Mouse (Mus musculus) c-Kit-positive CD71-negative TER-119-negative erythroid progenitor cells, embryonic 14.5 days (primary cell): ENCODE measurements around the gene Ppp2r5d.

Experiments
- DNase-seq: peaks from one replicate; pipeline ENCODE4 v3.0.0-alpha.2; 2013; ENCODE audit warnings: low read depth

Ppp2r5d gene

DNA sequence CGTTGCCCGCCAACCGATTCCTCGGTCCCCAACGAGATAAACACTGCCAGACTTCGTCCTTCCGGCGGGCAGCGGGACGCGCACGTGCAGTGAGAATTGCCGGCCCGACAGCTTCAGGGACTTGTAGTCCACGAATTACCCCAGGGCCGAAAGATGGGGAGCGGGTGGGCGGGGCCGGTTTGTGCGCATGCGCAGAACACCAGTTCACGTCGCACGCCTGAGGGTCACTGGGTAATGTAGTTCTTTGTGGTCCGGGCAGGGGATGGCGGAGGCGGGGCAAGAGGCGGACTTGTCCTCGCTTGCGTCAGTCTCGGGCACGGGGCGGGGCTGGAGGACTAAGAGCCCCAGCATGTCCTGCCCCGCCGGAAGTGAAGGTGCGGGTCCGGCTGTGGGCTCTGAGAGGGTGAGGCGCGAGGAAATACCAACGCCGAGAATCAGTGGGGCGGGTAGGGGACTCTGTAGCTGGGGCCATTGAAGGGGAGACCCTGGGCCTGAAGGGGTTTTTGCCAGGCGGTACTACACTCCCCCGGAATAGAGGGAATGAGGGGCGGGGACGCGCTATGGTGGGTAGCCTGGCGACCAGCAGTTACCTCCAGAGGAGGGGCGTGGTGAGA lies 24.0 kb downstream of the Ppp2r5d start, which contains the start of gene Klhdc3:
Gene Klhdc3 (minus strand): TSS at position 155 of the 614 bp plus-strand sequence.
- DNase-seq = peak; percentile 98

DNA sequence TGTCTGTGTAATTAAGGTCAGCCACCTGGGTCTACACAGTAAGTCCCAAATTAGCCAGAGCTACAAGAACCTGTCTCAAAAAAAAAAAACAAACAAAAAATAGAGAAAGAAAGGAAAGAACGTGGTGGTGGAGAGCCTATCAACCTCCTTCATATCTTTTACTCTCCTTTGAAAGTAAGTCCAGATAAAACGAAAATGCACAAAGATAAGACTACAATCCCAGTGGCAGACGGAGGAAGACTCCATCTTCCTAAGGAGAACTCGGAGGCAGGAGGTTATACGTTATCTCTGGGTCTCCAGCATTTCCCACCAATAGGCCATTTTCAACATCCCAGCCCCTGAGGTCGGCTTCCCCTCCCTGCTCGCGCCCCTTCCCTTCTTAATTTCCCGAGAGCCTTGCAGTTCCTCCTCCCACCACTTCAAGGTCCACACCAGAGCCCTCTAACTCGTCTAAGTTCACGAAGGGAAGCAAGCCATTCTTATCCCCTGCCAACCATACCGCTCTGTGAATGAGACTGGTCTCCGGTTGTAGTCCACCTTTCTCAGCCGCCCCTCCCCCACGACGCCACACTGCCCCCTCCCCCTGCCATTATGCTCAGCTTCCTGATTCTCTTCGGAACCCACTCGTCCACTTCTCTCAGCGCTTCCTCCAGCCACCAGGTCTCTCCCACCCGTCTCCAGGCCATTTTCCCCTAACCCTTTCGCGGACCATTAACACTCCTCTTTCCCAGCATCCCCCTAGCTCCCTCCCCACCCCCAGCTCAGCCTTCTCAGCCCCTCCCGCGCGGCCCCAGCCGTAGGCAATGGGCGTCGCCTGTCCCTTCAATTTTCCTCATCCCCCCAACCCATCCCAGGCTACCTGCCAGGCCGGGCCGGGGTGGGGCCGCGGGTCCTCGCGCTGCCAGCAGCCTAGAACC lies 24.8 kb downstream of the Ppp2r5d start:
- DNase-seq = peak; percentile 34

DNA sequence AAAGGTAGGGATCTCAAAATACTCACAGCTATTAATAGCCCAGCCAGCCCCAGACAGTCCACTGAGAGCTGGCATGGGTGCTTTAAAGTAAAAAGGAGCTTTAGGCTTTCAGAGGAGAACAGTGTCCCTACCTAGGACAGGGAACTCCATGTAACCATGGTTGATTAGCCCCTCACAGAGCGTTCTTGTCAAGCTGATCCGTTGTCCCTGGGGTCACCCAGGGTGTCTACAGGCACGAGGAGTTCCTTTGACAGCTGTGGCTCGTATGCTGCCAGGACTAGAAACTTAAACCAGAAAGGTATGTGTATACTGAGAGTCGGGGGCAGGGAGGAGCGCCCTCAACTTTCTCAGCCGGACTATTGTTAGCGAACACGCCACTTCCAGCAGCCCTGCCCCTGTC lies 26.0 kb downstream of the Ppp2r5d start:
- no peak for DNase-seq

DNA sequence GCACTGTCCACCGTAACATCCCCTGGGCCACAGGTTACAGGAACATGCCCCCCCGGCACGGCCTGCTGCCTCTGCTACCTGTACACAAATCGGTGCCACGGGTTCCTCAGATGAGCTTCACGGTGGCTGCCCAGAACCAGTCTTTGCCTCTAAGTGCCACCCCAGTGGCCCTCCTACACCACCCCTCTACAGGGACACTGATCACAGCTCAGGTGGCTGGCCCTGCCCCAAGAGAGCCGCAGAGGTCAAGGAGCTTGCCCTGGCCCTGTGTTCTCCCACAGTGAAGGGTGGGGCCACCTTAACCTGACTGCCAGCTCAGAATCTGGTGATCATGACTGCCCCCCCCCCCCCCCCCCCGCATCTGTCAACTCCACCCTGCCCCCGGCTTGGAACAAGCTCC lies 26.5 kb downstream of the Ppp2r5d start, which contains the start of gene Mea1:
Gene Mea1 (plus strand): TSS at position 378 of the 400 bp plus-strand sequence.
- no peak for DNase-seq

DNA sequence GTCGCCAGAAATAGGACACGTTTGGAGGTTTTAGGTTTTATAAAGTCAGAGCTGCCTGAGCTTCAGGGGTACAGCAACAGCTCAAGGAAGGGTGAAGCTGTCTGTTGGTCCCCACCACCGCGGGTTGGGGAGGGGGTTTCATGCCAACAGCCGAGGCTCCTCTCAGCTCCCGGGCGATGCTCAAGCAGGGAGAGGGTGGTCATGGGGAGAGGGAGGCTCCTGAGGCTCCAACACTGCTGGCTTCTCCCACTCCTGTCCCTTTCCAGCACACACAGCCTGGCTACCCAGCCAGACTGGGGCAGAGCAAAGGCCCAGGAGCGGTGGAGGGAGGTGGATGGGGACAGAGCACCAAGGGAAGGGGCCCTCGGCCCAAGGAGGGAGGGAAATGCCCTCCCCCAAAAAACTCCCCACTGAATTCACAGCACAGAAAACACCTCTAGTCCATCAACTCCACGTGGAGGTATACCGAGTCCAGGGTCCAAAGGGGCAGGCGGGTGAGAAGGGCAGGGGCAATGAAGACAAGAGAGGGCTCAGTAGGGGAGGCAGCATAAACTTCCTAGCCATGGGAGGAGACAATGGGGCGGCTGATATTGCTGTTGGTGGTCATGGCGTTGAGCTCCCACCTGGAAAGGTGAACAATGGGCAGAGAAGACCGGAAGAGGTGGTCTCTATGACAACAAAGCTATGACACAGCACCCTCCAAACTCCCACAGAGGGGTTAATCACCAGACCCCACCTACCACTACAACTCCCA lies 30.2 kb downstream of the Ppp2r5d start:
- no peak for DNase-seq

DNA sequence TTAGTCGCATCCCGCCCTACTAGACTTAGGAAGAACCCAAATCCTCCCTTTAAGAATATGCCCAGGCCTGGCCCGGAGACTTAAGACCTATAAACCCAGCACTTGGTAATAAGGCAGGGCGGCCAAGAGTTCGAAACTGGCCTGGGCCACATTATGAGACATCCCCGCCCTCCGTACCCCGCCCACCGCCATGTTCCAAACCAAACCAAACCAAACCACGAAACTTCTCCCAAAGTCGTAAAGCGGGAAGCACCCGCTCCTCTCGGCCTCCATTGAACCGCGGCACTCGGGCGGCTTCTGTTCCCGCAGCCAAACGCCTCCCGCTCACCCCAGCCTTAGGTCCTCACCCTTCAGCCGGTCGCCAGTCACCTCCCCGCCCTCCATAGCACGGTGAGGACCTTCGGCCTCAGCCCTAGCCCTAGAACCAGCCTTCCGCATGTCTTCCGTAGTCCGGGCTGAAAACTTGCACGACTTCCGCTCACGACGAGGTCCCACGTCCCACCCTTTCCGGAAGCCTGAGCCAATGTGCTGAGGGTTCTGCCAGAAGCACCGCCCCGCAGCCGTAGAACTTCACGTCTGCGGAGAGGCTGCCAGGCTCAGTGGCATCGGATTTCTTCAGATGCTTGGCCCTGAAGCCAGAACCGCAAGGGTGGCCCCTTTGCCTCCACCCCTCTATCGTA lies 30.9 kb downstream of the Ppp2r5d start, which contains the start of gene Rrp36:
Gene Rrp36 (minus strand): TSS at position 503 of the 680 bp plus-strand sequence.
- peak; percentile 90 for DNase-seq

DNA sequence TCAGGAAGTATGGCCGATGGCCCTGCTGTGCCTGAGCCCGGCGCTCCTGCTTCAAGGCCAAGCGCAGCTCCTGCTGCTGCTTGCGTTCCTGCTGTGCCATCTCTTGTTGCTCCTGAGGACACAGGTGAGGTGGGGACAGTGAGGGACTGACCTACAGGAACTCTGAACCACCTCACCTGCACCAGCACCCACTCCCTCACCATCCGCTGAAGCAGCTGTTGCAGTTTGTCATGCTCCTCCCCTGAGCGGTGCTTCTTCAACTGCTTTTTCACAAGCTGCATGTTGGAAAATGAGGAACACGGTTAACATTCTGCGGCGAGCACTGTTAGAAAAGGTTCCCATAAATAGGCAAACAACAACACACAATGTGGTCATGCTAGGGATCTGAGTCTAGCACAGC lies 35.0 kb downstream of the Ppp2r5d start:
- DNase-seq = no peak

DNA sequence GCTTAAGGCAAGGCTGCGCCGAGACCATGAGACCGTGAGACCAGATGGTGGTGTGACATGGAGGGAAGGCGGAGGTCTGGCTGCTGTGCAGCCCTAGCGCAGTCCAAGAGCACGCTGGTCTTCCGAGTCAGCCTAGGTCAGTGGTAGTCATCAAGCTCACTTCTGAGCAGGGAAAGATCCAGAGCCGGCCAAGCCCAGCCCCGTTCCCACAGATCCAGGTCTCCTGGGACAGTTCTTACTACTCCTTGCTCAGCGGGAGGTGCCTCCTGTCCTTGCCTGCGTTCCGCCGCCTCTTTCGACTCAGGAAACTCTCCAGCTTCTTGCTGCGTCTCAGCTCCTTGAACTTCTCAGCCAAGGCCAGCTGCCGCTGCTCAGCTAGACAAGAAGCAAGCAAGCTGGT lies 37.2 kb downstream of the Ppp2r5d start:
- DNase-seq = no peak

DNA sequence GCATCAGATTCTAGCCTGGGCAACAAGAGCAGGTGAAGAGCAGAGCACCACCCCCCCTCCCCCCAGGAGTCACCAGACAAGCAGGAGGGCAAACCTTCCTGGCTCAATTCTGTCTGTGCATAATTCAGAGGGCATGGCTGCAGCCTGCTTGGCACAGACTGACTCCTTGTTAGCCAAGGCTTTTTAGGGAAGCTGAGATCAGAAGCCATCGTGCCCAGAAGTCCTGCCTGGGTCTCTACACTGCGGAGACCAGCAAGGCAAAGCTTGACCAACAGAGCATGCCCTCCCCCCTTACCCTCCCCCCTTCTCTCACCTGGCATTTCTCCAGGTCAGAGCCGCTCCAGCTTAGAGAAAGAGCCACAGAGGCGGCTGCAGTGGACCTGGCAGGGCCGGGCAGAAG lies 42.2 kb downstream of the Ppp2r5d start:
- DNase-seq = no peak

DNA sequence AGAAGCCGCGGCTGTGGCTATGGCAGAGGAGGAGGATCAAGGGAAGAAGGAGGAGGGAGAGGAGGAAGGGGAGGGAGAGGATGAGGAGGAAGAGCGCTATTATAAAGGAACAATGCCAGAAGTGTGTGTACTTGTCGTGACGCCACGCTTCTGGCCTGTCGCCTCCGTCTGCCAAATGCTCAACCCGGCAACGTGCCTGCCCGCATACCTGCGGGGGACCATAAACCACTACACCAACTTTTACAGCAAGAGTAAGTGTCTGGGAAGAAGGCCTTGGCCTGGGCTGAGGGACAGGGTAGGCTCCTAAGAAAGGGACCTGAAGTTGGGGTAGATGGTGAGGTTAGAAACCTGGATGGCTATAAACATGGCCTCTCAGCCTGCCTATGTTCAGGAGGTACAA lies 42.9 kb downstream of the Ppp2r5d start:
- no peak for DNase-seq

DNA sequence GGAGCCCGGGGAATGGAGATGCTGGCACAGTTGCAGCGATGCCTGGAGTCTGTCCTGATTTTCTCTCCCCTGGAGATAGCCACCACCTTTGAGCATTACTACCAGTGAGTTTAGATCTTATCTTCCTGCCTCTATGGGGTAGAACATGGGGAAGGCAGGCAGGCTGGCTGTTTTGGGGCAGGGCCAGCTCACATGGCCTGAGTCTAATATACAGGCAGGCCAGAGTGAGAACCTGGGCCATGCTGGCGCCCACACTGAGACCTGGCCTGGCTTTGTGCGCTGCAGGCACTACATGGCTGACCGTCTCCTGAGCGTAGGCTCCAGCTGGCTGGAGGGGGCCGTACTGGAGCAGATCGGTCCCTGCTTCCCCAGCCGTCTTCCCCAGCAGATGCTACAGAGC lies 43.6 kb downstream of the Ppp2r5d start:
- no peak for DNase-seq

DNA sequence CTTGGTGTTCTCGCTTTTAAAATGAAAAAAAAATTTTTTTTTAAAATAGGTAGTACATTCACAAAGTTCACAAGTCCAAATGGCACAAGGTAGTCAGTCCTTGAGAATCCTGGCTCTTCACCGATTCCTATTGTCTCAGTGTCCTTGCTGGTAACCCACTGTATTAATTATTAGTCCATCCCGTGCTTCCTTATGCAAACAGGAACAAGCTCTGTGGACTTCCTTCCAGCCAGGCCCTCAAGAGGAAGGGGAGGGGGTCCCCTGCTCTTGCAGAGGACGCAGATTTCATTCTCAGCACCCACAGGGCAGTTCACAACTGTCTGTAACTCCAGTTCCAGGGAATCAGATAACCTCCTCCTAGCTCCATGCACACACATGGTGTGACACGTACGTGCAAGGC lies 48.9 kb downstream of the Ppp2r5d start:
- no peak for DNase-seq

DNA sequence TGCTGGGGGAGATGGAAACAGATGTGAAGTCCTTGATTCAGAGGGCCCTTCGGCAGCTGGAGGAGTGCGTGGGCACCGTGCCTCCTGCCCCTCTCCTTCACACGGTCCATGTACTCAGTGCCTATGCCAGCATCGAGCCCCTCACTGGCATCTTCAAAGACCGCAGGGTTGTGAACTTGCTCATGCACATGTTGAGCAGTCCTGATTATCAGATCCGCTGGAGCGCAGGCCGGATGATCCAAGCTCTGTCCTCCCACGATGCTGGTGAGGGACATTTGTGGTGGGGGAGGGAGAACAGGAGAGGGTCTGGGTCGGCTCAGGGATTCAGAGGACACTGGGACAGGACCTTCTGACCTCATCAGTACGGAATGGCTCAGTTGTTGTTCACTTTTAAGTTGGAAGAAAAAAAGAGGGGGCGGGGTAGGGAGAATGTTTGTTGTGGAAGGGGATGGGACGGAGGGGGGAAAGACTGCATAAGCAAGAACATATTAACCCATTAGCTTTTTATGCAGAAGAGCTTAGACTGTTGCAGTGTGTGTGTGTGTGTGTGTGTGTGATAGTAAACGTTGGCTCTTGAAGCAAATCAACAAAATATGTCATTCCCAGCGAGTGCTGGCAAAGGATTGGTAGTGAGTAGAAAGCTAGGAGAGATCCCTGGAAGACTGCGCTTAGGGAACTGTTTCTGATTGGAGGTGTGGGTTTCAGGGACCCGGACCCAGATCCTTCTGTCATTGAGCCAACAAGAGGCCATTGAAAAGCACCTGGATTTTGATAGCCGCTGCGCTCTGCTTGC lies 53.0 kb downstream of the Ppp2r5d start:
- DNase-seq = no peak

DNA sequence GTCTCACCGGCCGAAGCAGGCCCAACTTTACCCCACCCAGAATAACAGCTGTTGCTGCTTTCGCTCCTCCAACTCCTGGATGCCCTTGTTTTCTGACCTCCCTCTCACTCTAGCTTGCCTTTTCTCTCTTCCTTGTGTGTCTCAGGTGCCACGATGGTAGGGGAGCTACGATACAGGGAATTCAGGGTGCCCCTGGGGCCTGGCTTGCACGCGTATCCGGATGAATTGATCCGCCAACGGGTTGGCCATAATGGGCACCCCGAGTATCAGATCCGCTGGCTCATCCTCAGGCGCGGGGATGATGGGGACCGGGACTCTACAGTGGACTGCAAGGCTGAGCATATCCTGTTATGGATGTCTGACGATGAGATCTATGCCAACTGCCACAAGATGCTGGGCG lies 53.6 kb downstream of the Ppp2r5d start:
- DNase-seq = no peak

DNA sequence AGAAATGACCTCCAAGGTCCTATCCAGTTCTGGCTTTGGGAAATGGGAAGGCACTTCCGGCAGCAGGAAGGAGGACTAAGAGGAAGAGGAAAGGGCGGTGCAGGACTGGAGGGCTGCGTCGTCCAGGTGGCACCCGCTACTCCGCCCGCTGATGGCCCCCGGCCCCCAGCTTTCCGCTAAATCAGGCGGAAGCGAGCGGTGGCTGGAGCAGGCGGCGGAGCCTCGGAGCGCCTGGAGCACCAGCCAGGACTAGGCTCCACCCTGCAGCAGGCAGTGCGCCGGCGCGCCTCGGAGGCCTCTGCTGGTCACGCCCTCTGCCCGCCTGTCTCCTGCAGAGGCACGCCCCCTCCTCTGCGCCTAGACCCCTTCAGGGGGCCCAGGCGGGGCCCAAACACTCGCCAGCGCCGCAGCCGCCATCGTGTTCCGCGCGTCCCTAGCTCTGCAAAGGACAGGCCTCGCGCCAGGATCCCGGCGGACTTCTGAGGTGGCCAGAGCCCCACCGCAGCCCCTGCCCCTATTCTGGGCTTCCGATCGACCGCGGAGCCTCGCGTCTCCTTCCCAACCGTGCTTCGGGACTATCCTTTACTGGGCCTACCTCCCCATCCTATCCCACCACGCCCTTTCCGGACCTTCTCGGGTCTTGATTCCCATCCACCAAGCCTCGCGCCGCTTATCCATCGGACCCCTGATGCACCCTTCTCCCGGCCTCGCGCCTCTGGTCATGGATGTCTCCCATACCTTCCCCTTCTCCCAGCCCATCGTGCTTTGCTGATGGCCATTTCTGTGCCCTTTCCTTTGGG lies 54.5 kb downstream of the Ppp2r5d start, which contains the start of gene Cul7:
Gene Cul7 (plus strand): TSS at position 106 of the 800 bp plus-strand sequence.
- peak; percentile 71 for DNase-seq

DNA sequence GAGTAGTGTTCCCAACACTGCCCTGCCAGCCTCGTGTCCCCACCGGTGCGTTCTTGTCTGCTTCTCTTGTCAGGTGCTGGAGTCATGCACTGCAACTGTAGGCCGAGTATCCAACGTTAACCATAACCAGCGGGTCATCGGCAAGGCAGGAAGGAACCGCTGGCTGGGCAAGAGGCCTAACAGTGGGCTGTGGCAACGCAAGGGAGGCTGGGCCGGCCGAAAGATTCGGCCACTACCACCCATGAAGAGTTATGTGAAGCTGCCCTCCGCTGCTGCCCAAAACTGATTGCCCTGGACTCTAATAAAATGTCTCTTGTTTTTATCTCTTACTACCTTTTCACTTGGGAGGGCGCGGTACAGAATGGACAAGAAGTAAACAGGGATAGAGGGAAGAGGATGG lies 55.1 kb downstream of the Ppp2r5d start:
- no peak for DNase-seq

DNA sequence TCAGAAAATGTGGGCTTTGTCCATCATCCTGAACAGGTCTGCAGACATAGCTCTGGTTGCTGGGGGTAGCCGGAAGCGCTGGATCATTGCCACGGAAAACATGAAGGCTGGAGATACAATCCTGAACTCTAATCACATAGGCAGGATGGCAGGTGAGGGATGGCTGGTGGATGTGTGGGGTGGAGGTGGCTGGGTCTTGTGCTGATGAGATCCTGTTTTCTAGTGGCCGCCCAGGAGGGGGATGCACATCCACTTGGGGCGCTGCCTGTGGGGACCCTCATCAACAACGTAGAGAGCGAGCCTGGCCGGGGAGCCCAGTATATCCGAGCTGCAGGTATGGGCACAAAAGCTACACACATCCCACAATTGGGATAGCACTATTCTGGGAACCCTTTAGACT lies 56.5 kb downstream of the Ppp2r5d start:
- DNase-seq = no peak

DNA sequence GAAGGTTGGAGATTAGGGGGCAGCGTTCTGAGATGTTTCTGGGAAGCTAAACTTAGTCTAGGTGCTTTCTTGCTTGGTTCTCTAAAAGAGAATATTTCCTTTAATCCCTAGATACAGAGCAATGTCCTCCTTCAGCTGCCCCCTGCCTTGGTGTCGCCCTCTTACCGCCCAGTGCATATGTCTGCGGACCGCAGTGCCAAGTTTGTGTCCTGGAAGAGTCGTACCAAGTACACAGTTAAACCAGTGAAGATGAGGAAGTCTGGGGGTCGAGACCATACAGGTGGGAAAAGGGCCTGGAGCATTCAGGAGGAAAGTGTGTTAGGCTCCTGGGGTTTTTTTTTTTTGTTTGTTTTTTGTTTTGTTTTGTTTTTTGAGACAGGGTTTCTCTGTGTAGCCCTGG lies 57.6 kb downstream of the Ppp2r5d start:
- no peak for DNase-seq

DNA sequence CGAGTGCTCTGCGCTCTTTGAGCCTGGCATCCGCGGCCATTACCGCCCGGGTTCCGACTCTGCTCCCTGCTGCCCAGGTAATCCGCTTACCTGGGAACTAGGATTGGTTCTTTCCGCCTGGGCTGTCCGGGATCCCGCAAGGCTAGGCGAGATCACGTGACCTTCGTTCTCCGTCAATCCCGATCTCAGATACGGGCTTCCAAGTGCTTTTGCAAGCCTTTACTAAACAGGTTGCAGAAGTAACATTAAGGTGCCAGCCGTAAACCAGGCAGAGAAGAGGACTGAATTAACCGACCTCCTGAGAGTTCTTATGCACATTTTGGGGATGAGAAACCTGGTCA lies 58.6 kb downstream of the Ppp2r5d start:
- peak; percentile 58 for DNase-seq
